Mouse (Mus musculus) lung, adult 2 months (tissue): ENCODE data around the gene Gm21119.
"Not testable (repeated sequence)": the region's sequence is repeated elsewhere in the genome, so short reads cannot be mapped to it uniquely, and the experiment has no call there.

ENCODE experiments used
- CTCF ChIP-seq: fragments of 200-500 bp; IDR thresholded peaks from 2 replicates; pipeline ENCODE4 v1.5.1; 2011; ENCODE audit warnings: mild to moderate bottlenecking, low read length, control low read depth; ENCODE audit not compliant: insufficient read depth
- POLR2A ChIP-seq: fragments of 200-500 bp; IDR thresholded peaks from 2 replicates; pipeline ENCODE4 v1.6.1; 2011; ENCODE audit warnings: low read depth, mild to moderate bottlenecking, control low read depth, low read length, borderline replicate concordance; ENCODE audit errors: extremely low read depth

GRCm38 (mm10) chr8:20588268-20589177, 26.2 kb upstream of the Gm21119 start:
- TF ChIP-seq CTCF, POLR2A: not testable (repeated sequence)
